Mouse (Mus musculus): Measurements from ENCODE around the gene Slc4a5. TPM values are rescaled to one million over a fixed set of nuclear protein-coding genes. Genes with fewer than 3 reads are reported as not detected.
"Not testable (repeated sequence)": the region's sequence is repeated elsewhere in the genome, so short reads cannot be mapped to it uniquely, and the experiment has no call there.

Gene Slc4a5
- total RNA-seq, 2 experiments from 2014 or later = not detected

- no peak for DNase-seq (ENCODE audit: low spot score)
Observed at GRCm38 (mm10) chr6:83309017-83309416, 89.4 kb downstream of the Slc4a5 start.

GRCm38 (mm10) chr6:83311206-83311605 lies 91.6 kb downstream of the Slc4a5 start:
- no peak for DNase-seq (ENCODE audit: low spot score)

- no peak for DNase-seq (ENCODE audit: low spot score)
Observed at GRCm38 (mm10) chr6:83312021-83312420, 92.4 kb downstream of the Slc4a5 start.

GRCm38 (mm10) chr6:83312514-83312913 lies 92.9 kb downstream of the Slc4a5 start:
- no peak for DNase-seq (ENCODE audit: low spot score)

- no peak for DNase-seq (ENCODE audit: low spot score)
Observed at GRCm38 (mm10) chr6:83315293-83315692, 95.7 kb downstream of the Slc4a5 start.

GRCm38 (mm10) chr6:83316022-83316421 lies 96.4 kb downstream of the Slc4a5 start:
- no peak for DNase-seq (ENCODE audit: low spot score)

GRCm38 (mm10) chr6:83317108-83317741 lies 97.6 kb downstream of the Slc4a5 start:
- DNase-seq (ENCODE audit: low spot score) = peak; percentile 91

- no peak for DNase-seq (ENCODE audit: low spot score)
Observed at GRCm38 (mm10) chr6:83321927-83322326, 102.3 kb downstream of the Slc4a5 start.

- DNase-seq (ENCODE audit: low spot score) = no peak
Observed at GRCm38 (mm10) chr6:83322794-83323193, 103.2 kb downstream of the Slc4a5 start.

GRCm38 (mm10) chr6:83323652-83324419 lies 104.2 kb downstream of the Slc4a5 start:
- no peak for DNase-seq (ENCODE audit: low spot score)

- peak; percentile 96 for DNase-seq (ENCODE audit: low spot score)
Observed at GRCm38 (mm10) chr6:83325525-83326393, 106.1 kb downstream of the Slc4a5 start, which contains the start of the genes Mthfd2 and Mob1a. Mthfd2 (minus strand) TSS chr6:83325908. Mob1a (plus strand) TSS chr6:83326016.

GRCm38 (mm10) chr6:83326394-83326736 lies 106.7 kb downstream of the Slc4a5 start:
- no peak for DNase-seq (ENCODE audit: low spot score)

GRCm38 (mm10) chr6:83326761-83327160 lies 107.1 kb downstream of the Slc4a5 start:
- DNase-seq (ENCODE audit: low spot score) = no peak

- no peak for DNase-seq (ENCODE audit: low spot score)
Observed at GRCm38 (mm10) chr6:83327591-83328190, 108.1 kb downstream of the Slc4a5 start.

GRCm38 (mm10) chr6:83341387-83341786 lies 121.8 kb downstream of the Slc4a5 start:
- DNase-seq (ENCODE audit: low spot score) = no peak

GRCm38 (mm10) chr6:83342957-83343356 lies 123.3 kb downstream of the Slc4a5 start:
- DNase-seq (ENCODE audit: low spot score) = no peak

- not testable (repeated sequence) for DNase-seq (ENCODE audit: low spot score)
Observed at GRCm38 (mm10) chr6:83345285-83345684, 125.7 kb downstream of the Slc4a5 start.

- no peak for DNase-seq (ENCODE audit: low spot score)
Observed at GRCm38 (mm10) chr6:83347916-83348315, 128.3 kb downstream of the Slc4a5 start.

GRCm38 (mm10) chr6:83348873-83349272 lies 129.2 kb downstream of the Slc4a5 start, which contains the start of gene Bola3:
Bola3 (plus strand) TSS chr6:83349147.
- DNase-seq (ENCODE audit: low spot score) = no peak

GRCm38 (mm10) chr6:83349274-83349958 lies 129.8 kb downstream of the Slc4a5 start:
- DNase-seq (ENCODE audit: low spot score) = peak; percentile 91

GRCm38 (mm10) chr6:83350172-83350571 lies 130.5 kb downstream of the Slc4a5 start:
- no peak for DNase-seq (ENCODE audit: low spot score)
